ENCODE assay signal across 23 mouse cellular contexts in genomic region chr5:138889760-138890159, GRCm38 (mm10).
DNase-seq lines count a peak whose midpoint lies in the region; ATAC-seq and TF ChIP-seq lines count a peak whose summit lies in the region.
"Had no signal": no experiment of that assay in that cellular context is flagged by ENCODE, and none has a peak within 500 bp of the region (broad histone marks: within the 10 kb centered on the region; RNA-seq: fewer than 3 reads in every experiment).

No protein-coding gene starts in this region.

- no peak for DNase-seq in frontal cortex, postnatal 10 days (ENCODE audit: low spot score in 2 of 2)
- DNase-seq in kidney, adult 2 months = peak; percentile 8
- no peak for DNase-seq in kidney, postnatal 36 days
- DNase-seq in ovary, postnatal 14 days (ENCODE audit: low spot score) = peak; percentile 31
- no peak for DNase-seq in left cerebral cortex, adult 11 months (ENCODE audit: low spot score)
- no peak for DNase-seq in midbrain, postnatal 0 days (ENCODE audit: low spot score)
- DNase-seq: cerebellum, postnatal 14 days; kidney, adult 18-20 months; kidney, postnatal 14 days; layer of hippocampus, adult 9-11 months; lung, postnatal 36 days; retina, postnatal 1 day; thymus, adult 18-20 months had no signal

- no peaks in the 10 kb centered on the region for H3K9me3 ChIP-seq in heart, embryonic 15.5 days (replicated peaks)
- no peaks in the 10 kb centered on the region for H3K9me3 ChIP-seq in midbrain, postnatal 0 days (ENCODE audit: low read length)
- H3K9me3 ChIP-seq: G1E; limb, embryonic 13.5 days; liver, embryonic 15.5 days; neural tube, embryonic 13.5 days had no signal

- no peak overlapping the region for H3K27ac ChIP-seq in kidney, adult 2 months (ENCODE audit: insufficient read depth, low read depth, low read length)
- H3K27ac ChIP-seq in heart, embryonic 15.5 days = peak overlapping the region; percentile 8; the same call in 1 of the 2 replicates
- no peak overlapping the region for H3K27ac ChIP-seq in midbrain, postnatal 0 days (ENCODE audit: low read depth, low read length)
- H3K27ac ChIP-seq: limb, embryonic 13.5 days; liver, embryonic 15.5 days; neural tube, embryonic 13.5 days had no signal

- no peaks in the 10 kb centered on the region for H3K4me1 ChIP-seq in kidney, adult 2 months (ENCODE audit: control insufficient read depth, insufficient read depth, low read length)
- peaks cover 16% of the 10 kb centered on the region for H3K4me1 ChIP-seq in heart, embryonic 15.5 days (replicated peaks)
- H3K4me1 ChIP-seq in midbrain, postnatal 0 days (ENCODE audit: insufficient read depth, low read length) = no peaks in the 10 kb centered on the region
- H3K4me1 ChIP-seq: limb, embryonic 13.5 days; liver, embryonic 15.5 days; neural tube, embryonic 13.5 days had no signal

- 75% methylated on average over 5 of the region's 5 CpGs for WGBS in kidney, adult 2 months
- 32% methylated on average over 5 of the region's 5 CpGs for WGBS in heart, embryonic 15.5 days
- WGBS in midbrain, postnatal 0 days = 83% methylated on average over 5 of the region's 5 CpGs

- peak; percentile 62; the same call in 1 of the 2 replicates for ATAC-seq in frontal cortex, adult (ENCODE audit: low TSS enrichment)
- no peak; the same call in 1 of the 2 replicates for ATAC-seq in heart, embryonic 15.5 days (replicated peaks; ENCODE audit: insufficient number of reproducible peaks, insufficient read depth, low FRiP score, low read depth)
- ATAC-seq in midbrain, postnatal 0 days (ENCODE audit: low FRiP score) = no peak
- ATAC-seq: CD4-positive, CD25-positive, alpha-beta regulatory T cell, adult 4 months; forebrain, embryonic 16.5 days; hindbrain, embryonic 16.5 days had no signal

- H3K4me2 ChIP-seq in heart, embryonic 15.5 days = no peak overlapping the region
- H3K4me2 ChIP-seq in midbrain, postnatal 0 days (ENCODE audit: low read depth, low read length, poor library complexity, severe bottlenecking) = no peak overlapping the region
- H3K4me2 ChIP-seq: limb, embryonic 13.5 days; liver, embryonic 15.5 days; neural tube, embryonic 13.5 days had no signal

- no peak overlapping the region for H3K9ac ChIP-seq in heart, embryonic 15.5 days
- H3K9ac ChIP-seq in midbrain, postnatal 0 days (replicated peaks; ENCODE audit: low read length, poor library complexity, severe bottlenecking) = no peak overlapping the region
- H3K9ac ChIP-seq: limb, embryonic 13.5 days; liver, embryonic 15.5 days; neural tube, embryonic 13.5 days had no signal

- TF ChIP-seq POLR2A in kidney, adult 2 months (IDR thresholded peaks at IDR 0.05; ENCODE audit: low read depth, low read length) = no peak

- H3K4me3 ChIP-seq in kidney, adult 2 months (ENCODE audit: insufficient read depth, low read depth, low read length) = no peak overlapping the region
- no peak overlapping the region for H3K4me3 ChIP-seq in heart, embryonic 15.5 days
- no peak overlapping the region for H3K4me3 ChIP-seq in midbrain, postnatal 0 days (ENCODE audit: low read depth, low read length)
- H3K4me3 ChIP-seq: erythroblast, embryonic 14.5 days; limb, embryonic 13.5 days; liver, embryonic 15.5 days; neural tube, embryonic 13.5 days had no signal

- H3K27me3 ChIP-seq in kidney, adult 2 months (replicated peaks; ENCODE audit: control insufficient read depth, insufficient read depth, low read length) = no peaks in the 10 kb centered on the region
- no peaks in the 10 kb centered on the region for H3K27me3 ChIP-seq in heart, embryonic 15.5 days
- no peaks in the 10 kb centered on the region for H3K27me3 ChIP-seq in midbrain, postnatal 0 days (ENCODE audit: insufficient read depth, low read length)
- H3K27me3 ChIP-seq: limb, embryonic 13.5 days; liver, embryonic 15.5 days; neural tube, embryonic 13.5 days had no signal

- no peak for TF ChIP-seq CTCF in kidney, adult 2 months (conservative IDR thresholded peaks at IDR 0.05; ENCODE audit: insufficient read depth, insufficient read length, low read depth, low read length)
- TF ChIP-seq CTCF in midbrain, postnatal 0 days (IDR thresholded peaks at IDR 0.05) = no peak

- H3K36me3 ChIP-seq in kidney, adult 2 months (ENCODE audit: control insufficient read depth, insufficient read depth, low read length) = no peaks in the 10 kb centered on the region
- no peaks in the 10 kb centered on the region for H3K36me3 ChIP-seq in heart, embryonic 15.5 days
- no peaks in the 10 kb centered on the region for H3K36me3 ChIP-seq in midbrain, postnatal 0 days (ENCODE audit: insufficient read depth, low read length)
- H3K36me3 ChIP-seq: G1E; limb, embryonic 13.5 days; liver, embryonic 15.5 days; neural tube, embryonic 13.5 days had no signal

Comparison
In these comparisons a context has a peak if more than half of its experiments do, and no peak if none do; other contexts are left out.
1. DNase-seq: peak in kidney, adult 2 months (single experiment) and ovary, postnatal 14 days (single experiment); none in frontal cortex, postnatal 10 days (0 of 2), kidney, postnatal 36 days (0 of 2), left cerebral cortex, adult 11 months (single experiment) and midbrain, postnatal 0 days (single experiment).